Mouse (Mus musculus) forebrain, embryonic 14.5 days (tissue): ENCODE data around the gene Kat5. TPM values are rescaled to one million over a fixed set of nuclear protein-coding genes. Genes with fewer than 3 reads are reported as not detected.

ENCODE experiments used
- ATAC-seq: fragments of 200-750 bp; cut with Nextera tagmentation; 2 replicates; pipeline ENCODE4 v1.8.0; 2017; ENCODE audit warnings: mild to moderate bottlenecking, moderate library complexity
- DNase-seq: peaks from one replicate; pipeline ENCODE4 v3.0.0-alpha.2; 2015; ENCODE audit warnings: low spot score
- H3K27ac ChIP-seq: fragments of 300-500 bp; sonication (generic); 2 replicates; pipeline ENCODE4 v1.5.1; 2014; ENCODE audit warnings: low read depth, mild to moderate bottlenecking, control low read depth, low read length, moderate library complexity
- H3K27me3 ChIP-seq: fragments of 300-500 bp; sonication (generic); replicated peaks from 2 replicates; pipeline ENCODE4 v1.6.1; 2014; ENCODE audit warnings: low read length, control low read depth, mixed read lengths; ENCODE audit not compliant: control insufficient read depth, insufficient read depth
- H3K36me3 ChIP-seq: fragments of 300-500 bp; sonication (generic); 2 replicates; pipeline ENCODE4 v1.6.1; 2014; ENCODE audit warnings: low read length, control low read depth; ENCODE audit not compliant: control insufficient read depth, insufficient read depth
- H3K4me1 ChIP-seq: fragments of 300-500 bp; sonication (generic); 2 replicates; pipeline ENCODE4 v1.6.1; 2014; ENCODE audit warnings: antibody characterized with exemption, low read length, control low read depth; ENCODE audit not compliant: control insufficient read depth, insufficient read depth
- H3K4me2 ChIP-seq: fragments of 300-500 bp; sonication (generic); 2 replicates; pipeline ENCODE4 v1.6.1; 2014; ENCODE audit warnings: mild to moderate bottlenecking, control low read depth, low read length
- H3K4me3 ChIP-seq: fragments of 300-500 bp; sonication (generic); 2 replicates; pipeline ENCODE4 v1.5.1; 2014; ENCODE audit warnings: low read depth, low read length, control low read depth
- H3K9ac ChIP-seq: fragments of 300-500 bp; sonication (generic); 2 replicates; pipeline ENCODE4 v1.6.1; 2014; ENCODE audit warnings: mild to moderate bottlenecking, low read length, control low read depth, moderate library complexity
- H3K9me3 ChIP-seq: fragments of 300-500 bp; sonication (generic); replicated peaks from 2 replicates; pipeline ENCODE4 v1.6.1; 2016; ENCODE audit warnings: low read length, control low read depth, mixed read lengths; ENCODE audit not compliant: control insufficient read depth
- WGBS: fragments of 180-500 bp; shearing (Covaris S2); extraction: QIAGEN DNeasy Blood & Tissue Kit; methylation state at CpG from one replicate; pipeline ENCODE4 v1.1.7; 2014; 5-methylcytosine and 5-hydroxymethylcytosine counted together
- polyA plus RNA-seq: library from polyadenylated mRNA; unstranded; fragments of >200 nt; fragmentation: Nextera tagmentation; extraction: Ambion mirVana; gene quantifications from 2 replicates; pipeline ENCODE4 v1.2.1, GENCODE M21; 2014

Kat5 gene
- polyA plus RNA-seq, 1 experiment from 2014 or later, result 43.7 TPM

DNA sequence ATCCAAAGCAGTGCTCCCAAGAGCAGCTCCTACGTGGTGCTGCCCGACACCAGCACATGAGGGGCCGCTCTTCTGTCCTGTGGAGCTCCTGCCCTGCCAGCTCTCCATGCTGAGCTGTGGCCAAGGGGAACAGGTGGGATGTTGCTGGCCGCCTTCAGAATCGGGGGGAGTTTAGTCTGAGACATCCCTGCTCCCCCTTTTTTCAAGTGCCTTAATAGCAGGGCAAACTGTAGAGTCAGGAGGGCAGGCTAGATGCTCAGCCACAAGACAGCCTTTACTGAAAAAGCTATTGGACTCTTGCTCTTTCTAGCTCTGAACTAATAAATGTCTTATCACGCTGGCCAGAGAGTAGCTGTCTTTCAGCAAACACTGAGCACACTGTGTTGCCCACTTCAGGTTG lies 37.8 kb upstream of the Kat5 start:
- Histone ChIP-seq H3K4me3 (no peak overlapping the region), H3K27ac (0 out of 2 replicates have a peak overlapping the region, but pooled peaks have one; percentile 56), H3K9ac (peak overlapping the region; percentile 47; the same call in 1 of the 2 replicates), H3K36me3 (peaks cover 59% of the 10 kb centered on the region), H3K27me3 (no peaks in the 10 kb centered on the region), H3K4me2 (no peak overlapping the region), H3K9me3 (no peaks in the 10 kb centered on the region), H3K4me1 (peaks cover 4% of the 10 kb centered on the region)
- DNase-seq (no peak), ATAC-seq (no peak)
- 93% methylated on average over 6 of the region's 6 CpGs for WGBS

DNA sequence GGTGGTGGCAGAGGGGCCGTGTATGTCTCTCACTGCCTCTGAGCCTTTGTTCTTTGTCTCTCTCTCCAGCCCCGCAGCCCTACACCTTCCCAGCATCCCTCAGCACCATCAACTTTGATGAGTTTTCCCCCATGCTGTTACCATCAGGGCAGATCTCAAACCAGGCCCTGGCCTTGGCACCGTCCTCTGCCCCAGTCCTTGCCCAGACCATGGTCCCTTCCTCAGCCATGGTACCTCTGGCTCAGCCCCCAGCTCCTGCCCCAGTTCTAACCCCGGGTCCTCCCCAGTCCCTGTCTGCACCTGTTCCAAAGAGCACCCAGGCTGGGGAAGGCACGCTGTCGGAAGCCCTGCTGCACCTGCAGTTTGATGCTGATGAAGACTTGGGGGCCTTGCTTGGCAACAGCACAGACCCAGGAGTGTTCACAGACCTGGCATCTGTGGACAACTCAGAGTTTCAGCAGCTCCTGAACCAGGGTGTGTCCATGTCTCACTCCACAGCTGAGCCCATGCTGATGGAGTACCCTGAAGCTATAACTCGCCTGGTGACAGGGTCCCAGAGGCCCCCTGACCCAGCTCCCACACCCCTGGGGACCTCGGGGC lies 36.8 kb upstream of the Kat5 start:
- WGBS, result 91% methylated on average over 8 of the region's 8 CpGs
- H3K36me3 ChIP-seq, result peaks cover 66% of the 10 kb centered on the region
- peaks cover 4% of the 10 kb centered on the region for H3K4me1 ChIP-seq
- no peak overlapping the region for H3K9ac ChIP-seq
- no peak overlapping the region for H3K4me3 ChIP-seq
- H3K27ac ChIP-seq, result no peak overlapping the region
- DNase-seq, result no peak
- no peaks in the 10 kb centered on the region for H3K27me3 ChIP-seq
- no peak for ATAC-seq
- no peaks in the 10 kb centered on the region for H3K9me3 ChIP-seq
- no peak overlapping the region for H3K4me2 ChIP-seq

DNA sequence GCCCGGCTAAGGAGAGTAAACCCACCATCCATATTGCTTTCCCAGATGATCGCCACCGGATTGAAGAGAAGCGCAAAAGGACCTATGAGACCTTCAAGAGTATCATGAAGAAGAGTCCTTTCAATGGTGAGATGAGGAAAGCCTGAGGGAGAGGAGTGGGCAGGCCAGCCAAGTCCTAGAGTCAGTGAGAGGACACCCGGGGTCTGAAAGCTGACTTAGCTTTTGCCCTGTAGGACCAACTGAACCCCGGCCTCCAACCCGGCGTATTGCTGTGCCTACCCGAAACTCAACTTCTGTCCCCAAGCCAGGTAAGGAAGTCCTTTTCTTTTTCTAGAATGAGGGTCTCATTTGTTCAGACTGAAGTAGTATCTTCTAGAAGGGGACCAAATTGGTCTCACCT lies 35.2 kb upstream of the Kat5 start:
- ATAC-seq (no peak), DNase-seq (no peak)
- peaks cover 77% of the 10 kb centered on the region for H3K36me3 ChIP-seq
- H3K9me3 ChIP-seq, result no peaks in the 10 kb centered on the region
- H3K9ac ChIP-seq, result no peak overlapping the region
- no peak overlapping the region for H3K4me2 ChIP-seq
- H3K27me3 ChIP-seq, result no peaks in the 10 kb centered on the region
- H3K4me3 ChIP-seq, result no peak overlapping the region
- 95% methylated on average over 9 of the region's 9 CpGs for WGBS
- no peak overlapping the region for H3K27ac ChIP-seq
- H3K4me1 ChIP-seq, result peaks cover 4% of the 10 kb centered on the region

DNA sequence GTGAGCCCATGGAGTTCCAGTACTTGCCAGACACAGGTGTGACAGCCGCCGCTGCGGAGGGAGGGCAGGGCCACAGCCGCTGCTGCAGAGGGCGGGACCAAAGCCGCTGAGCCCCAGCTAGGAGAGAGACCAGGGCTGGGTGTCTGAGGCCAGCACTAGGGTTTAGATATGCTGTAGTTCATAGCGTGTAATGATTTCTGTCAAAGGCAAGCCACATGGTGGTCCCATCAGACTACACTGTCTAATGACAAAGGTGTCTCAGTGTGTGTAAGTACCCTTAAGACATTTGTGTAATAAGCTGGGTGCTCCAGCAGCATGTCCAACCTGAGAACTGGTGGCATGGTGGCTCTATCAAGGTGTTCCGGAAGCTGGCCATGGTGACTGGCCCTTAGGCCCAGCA lies 31.6 kb upstream of the Kat5 start:
- no peak for ATAC-seq
- H3K4me1 ChIP-seq, result peaks cover 7% of the 10 kb centered on the region; the same call in 1 of the 2 replicates
- DNase-seq, result no peak
- H3K27me3 ChIP-seq, result no peaks in the 10 kb centered on the region
- H3K36me3 ChIP-seq, result peaks cover 80% of the 10 kb centered on the region
- H3K9ac ChIP-seq, result no peak overlapping the region
- 94% methylated on average over 8 of the region's 8 CpGs for WGBS
- no peaks in the 10 kb centered on the region for H3K9me3 ChIP-seq
- H3K27ac ChIP-seq, result no peak overlapping the region
- H3K4me3 ChIP-seq, result no peak overlapping the region
- no peak overlapping the region for H3K4me2 ChIP-seq

DNA sequence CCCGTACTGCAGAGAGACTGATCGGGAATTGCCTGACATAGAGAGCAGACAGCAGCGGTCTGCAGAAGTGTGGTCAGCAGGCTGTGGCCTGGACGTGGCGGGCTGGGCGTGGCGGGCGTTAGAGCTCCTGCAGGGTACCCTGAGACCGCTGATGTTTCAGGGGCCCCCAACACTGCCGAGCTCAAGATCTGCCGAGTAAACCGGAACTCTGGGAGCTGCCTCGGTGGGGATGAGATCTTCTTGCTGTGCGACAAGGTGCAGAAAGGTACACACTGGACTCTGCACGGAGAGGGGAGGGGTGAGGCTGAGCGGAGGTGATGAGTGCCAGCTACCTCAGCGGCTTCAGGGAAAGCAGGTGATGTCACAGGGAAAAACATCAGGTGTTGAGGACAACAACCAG lies 31.0 kb upstream of the Kat5 start:
- Histone ChIP-seq H3K4me3 (no peak overlapping the region), H3K4me1 (peaks cover 8% of the 10 kb centered on the region; the same call in 1 of the 2 replicates), H3K4me2 (no peak overlapping the region), H3K27ac (no peak overlapping the region), H3K27me3 (no peaks in the 10 kb centered on the region), H3K36me3 (peaks cover 74% of the 10 kb centered on the region), H3K9ac (no peak overlapping the region), H3K9me3 (no peaks in the 10 kb centered on the region)
- DNase-seq (no peak), ATAC-seq (no peak)
- 92% methylated on average over 17 of the region's 17 CpGs for WGBS

DNA sequence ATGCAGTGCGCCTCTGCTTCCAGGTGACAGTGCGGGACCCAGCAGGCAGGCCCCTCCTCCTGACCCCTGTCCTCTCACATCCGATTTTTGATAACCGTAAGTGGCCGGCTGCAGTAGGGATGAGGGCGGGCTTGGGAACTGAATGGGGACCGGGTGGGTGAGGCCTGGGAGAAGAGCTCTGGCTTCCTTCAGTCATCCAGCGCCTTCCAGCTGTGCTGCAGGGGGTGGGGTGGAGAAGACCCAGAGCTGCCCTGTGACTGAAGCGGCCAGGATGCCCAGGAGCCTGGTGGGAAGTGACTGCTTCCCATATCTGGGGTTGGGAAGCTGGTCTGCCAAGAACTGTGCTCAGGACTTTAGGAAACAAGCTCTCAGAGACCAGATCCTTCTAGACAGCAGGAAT lies 30.3 kb upstream of the Kat5 start:
- Histone ChIP-seq H3K27ac (no peak overlapping the region), H3K36me3 (peaks cover 67% of the 10 kb centered on the region), H3K4me1 (peaks cover 8% of the 10 kb centered on the region; the same call in 1 of the 2 replicates), H3K9ac (no peak overlapping the region), H3K27me3 (no peaks in the 10 kb centered on the region), H3K4me3 (no peak overlapping the region), H3K4me2 (no peak overlapping the region), H3K9me3 (no peaks in the 10 kb centered on the region)
- no peak for DNase-seq
- ATAC-seq, result no peak
- WGBS, result 83% methylated on average over 9 of the region's 9 CpGs

DNA sequence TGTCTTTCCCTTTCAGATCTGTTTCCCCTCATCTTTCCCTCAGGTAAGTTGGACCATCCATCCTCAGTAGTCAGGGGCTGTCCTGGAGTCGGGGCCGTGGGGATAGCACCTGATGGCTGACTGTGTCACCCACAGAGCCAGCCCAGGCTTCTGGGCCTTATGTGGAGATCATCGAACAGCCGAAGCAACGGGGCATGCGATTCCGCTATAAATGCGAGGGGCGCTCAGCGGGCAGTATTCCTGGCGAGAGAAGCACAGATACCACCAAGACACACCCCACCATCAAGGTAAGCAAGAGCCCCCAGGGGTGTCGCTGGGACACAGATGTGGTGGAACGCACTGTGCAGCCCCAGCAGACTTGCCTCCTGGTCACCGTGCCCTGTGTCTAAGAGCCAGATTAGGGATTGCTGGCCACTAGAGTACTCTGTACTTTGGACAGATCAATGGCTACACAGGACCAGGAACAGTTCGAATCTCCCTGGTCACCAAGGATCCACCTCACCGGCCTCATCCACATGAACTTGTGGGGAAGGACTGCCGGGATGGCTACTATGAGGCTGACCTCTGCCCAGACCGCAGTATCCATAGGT lies 28.5 kb upstream of the Kat5 start:
- H3K9ac ChIP-seq, result peak overlapping the region; percentile 88
- no peaks in the 10 kb centered on the region for H3K27me3 ChIP-seq
- peak overlapping the region; percentile 83 for H3K4me3 ChIP-seq
- 91% methylated on average over 18 of the region's 18 CpGs for WGBS
- H3K4me1 ChIP-seq, result peaks cover 8% of the 10 kb centered on the region; the same call in 1 of the 2 replicates
- H3K9me3 ChIP-seq, result no peaks in the 10 kb centered on the region
- H3K27ac ChIP-seq, result peak overlapping the region; percentile 81; the same call in 1 of the 2 replicates
- DNase-seq (no peak), ATAC-seq (no peak)
- H3K36me3 ChIP-seq, result peaks cover 49% of the 10 kb centered on the region
- H3K4me2 ChIP-seq, result peak overlapping the region; percentile 68

DNA sequence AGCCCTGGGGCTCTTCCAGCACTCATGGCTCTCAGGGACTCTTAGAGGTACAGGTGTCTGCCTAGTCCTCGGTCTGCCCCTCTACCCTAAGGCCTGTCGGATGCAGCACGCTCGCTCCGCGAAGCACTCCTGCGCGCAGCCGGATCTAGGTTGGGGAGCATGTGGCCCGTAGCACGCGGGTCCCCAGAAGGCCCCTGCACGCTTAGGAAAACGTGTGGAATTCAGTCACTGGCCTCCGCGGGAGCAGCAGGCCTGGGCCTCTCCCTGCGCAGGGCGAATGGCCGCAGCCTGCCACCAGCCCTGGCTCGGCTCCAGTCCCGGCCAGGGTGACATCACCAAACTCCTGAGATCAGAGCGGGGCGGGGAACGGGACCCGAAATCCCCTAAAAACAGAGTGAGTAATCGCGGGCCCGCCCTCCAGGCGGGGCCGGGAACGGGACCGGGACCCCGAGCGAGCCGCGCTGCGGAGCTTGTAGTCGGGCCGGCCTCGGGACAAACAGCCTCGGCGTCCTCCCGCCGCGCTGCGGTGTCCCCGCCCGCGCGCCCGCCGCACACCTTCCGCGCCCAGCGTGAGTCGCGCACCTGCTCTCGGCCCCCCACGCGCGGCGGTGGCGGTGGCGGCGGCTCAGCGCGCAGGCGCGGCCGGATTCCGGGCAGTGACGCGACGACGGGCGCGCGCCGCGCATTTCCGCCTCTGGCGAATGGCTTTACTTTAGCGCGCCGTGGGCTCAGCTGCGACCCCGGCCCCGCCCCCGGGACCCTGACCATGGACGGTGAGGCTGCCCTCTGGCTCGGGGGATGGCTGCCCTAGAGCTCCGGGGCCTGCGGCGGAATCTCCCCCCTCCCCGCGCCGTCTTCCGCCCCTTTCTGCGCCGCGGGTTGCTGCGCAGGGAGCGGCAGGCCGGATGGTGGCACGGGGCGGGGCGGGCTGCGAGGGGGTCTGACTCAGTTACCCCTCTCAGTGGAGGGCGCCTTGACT lies 27.3 kb upstream of the Kat5 start, which contains the start of gene Rela:
Gene Rela (plus strand): TSS at position 415 of the 979 bp plus-strand sequence.
- Histone ChIP-seq H3K4me1 (peaks cover 8% of the 10 kb centered on the region; the same call in 1 of the 2 replicates), H3K27me3 (no peaks in the 10 kb centered on the region), H3K9ac (peak within 1 kb of the TSS; percentile 88), H3K4me2 (peak within 1 kb of the TSS; percentile 68), H3K27ac (peak within 1 kb of the TSS; percentile 81), H3K36me3 (peaks cover 38% of the 10 kb centered on the region), H3K9me3 (no peaks in the 10 kb centered on the region), H3K4me3 (peak within 1 kb of the TSS; percentile 83)
- DNase-seq (peak; percentile 84), ATAC-seq (peak; percentile 87)
- WGBS, result under 1% methylated on average over 80 of the region's 109 CpGs
